Mouse (Mus musculus) CD4-positive, CD25-positive, alpha-beta regulatory T cell, adult 4 months (primary cell): ENCODE measurements at regions not wholly inside any gene's neighbourhood (a gene's known extent, or its start where the extent isn't known, plus 50 kb on each side); places are given as distances from the start of the nearest gene placed in this dataset.

Experiments
- ATAC-seq: one replicate; pipeline ENCODE4 v1.8.0; 2017

DNA sequence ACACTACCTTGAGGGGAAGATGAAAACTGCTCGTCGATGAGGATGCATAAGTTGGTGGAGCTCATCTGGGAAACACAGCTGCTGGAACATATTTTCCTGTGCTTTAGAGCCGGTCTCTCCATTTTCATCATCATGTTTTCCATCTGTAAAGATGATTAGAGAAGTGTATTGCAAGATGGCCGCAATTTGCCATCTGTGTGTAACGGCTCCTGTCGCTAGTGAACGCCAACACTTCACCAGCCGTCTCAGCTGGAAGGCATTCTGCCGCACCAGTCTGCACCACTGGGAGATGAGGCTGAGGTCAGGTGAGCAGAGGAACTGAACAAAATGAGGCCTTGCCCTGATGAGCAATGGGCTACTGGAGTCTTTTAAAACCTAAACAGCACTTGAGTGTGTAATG is 57.4 kb downstream of the Gm21962 start:
- no peak for ATAC-seq

GRCm38 (mm10) chr3:137729421-137729820 is 58.1 kb downstream of the Gm21962 start:
- no peak for ATAC-seq

GRCm38 (mm10) chr3:137737222-137737800 is 66.0 kb downstream of the Gm21962 start:
- ATAC-seq, result no peak

DNA sequence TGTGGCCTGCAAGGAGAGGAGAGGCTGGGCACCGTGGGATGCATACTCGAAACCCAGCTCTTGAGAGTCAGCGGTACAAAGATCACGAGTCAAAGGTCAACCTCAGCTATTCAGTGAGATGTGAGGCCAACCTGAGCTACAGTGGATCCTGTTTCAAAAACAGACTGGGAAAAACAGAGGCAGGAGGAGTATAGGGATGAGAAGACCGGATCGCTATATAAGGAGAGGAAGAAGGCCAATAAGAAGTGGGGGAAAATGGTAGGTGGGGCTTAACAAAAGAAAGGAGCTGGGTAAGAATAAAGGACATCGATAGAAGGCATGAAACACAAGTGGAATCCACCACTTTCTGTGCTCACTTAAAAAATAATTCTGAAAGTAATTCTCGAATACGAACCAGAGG is 70.2 kb downstream of the Gm21962 start:
- no peak for ATAC-seq

DNA sequence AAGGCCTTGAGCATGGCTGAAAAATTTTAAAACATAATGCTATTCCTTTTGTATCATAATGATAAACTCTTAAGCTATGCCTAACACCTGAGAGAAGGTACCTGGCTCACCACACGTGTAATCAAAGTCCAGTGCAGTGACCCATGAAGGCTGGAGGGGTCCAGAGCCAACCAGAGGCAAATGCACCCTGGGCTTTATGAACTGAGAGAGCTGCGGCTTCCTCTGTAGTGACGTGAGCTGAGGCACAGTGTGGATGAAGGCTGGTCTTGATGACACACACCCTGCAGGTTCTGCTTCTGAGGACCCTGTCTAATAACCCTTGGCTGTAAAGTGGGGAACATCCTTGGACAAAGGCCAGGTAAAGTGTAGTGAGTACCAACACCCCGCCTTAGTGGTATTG is 70.8 kb downstream of the Gm21962 start:
- ATAC-seq, result no peak

- ATAC-seq, result no peak
These were observed 80.5 kb downstream of the Gm21962 start for GRCm38 (mm10) chr3:137751732-137752260.

DNA sequence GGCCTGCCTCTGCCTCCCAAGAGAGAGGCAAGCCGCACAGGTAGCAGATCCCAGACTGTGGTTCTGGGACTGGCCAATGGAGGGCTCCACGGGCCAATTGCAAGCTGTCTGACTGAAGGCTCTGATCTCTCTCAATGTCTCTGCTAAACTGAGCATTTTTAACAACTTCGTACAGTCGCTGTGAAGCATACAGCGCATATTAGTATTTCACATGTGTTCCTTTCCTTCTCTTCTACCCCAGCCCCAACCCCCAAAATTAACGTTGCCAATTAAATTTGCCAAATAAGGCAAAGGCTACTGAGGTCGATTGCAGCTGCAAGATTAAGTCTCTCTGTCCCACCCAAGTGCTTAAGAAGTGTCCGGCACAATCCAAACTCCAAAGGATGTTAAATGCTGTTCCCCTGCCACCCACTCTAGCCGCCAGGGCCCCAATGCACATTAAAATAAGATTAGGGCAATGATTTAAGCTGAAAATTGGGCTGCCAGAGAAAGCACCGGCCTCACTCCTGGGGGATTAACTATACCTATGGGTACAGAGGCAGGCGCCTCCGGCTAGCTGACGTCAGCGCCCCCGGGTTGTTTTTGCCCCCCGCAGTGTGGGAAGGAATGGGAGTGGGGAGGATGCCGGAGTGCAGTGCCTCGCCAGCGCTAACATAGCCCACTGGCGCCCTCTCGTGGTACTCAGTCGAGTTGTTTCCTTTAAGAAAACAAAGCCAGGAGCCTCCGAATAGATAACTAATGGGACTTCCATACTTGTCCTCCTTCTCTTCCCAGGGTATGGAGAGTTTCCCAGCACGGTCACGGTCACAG is 81.3 kb downstream of the Gm21962 start:
- peak; percentile 75 for ATAC-seq

GRCm38 (mm10) chr3:137753257-137753654 is 81.9 kb downstream of the Gm21962 start:
- ATAC-seq, result no peak

- ATAC-seq, result no peak
These were observed 84.1 kb downstream of the Gm21962 start for GRCm38 (mm10) chr3:137755391-137755790.

GRCm38 (mm10) chr3:137762213-137762884 is 91.0 kb downstream of the Gm21962 start:
- no peak for ATAC-seq

- no peak for ATAC-seq
These were observed 92.1 kb downstream of the Gm21962 start for GRCm38 (mm10) chr3:137763406-137763805.

- no peak for ATAC-seq
These were observed 95.7 kb upstream of the H2afz start for GRCm38 (mm10) chr3:137768627-137769026.

DNA sequence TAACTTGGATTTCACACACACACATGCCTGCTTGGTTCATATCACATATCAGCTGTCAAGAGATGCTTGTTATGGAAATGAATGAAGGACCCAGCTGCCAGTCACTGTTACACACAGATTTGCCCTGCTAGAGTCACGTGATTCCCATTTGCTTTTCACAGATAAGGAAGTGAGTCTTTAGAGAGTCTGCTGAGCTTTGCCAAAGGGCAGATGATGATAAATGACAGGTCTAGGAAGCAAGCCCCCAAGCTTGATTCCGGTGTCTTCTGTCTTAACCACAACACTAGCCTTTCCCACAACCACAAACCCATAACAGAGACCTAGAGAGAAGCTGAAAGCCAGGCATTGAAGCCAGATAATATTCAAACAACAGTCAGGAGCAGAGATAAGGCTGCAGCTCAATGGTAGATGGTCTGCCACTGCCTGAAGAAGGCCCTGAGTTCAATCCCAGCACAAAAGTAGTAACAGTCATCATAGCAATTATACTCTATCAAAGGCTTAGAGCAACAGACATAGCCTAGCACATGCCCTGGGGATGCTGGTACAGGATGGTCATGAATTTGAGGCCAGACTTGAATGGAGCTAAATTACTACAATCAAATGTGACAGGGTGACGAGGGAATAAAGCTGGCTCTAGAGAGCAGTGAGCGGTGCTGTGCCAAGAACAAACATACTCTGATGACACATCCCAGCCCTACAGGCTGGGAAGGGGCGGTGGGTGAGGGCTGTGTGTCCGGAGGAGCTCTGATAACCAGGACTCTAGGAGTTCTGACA is 89.0 kb upstream of the H2afz start:
- ATAC-seq, result peak; percentile 48

DNA sequence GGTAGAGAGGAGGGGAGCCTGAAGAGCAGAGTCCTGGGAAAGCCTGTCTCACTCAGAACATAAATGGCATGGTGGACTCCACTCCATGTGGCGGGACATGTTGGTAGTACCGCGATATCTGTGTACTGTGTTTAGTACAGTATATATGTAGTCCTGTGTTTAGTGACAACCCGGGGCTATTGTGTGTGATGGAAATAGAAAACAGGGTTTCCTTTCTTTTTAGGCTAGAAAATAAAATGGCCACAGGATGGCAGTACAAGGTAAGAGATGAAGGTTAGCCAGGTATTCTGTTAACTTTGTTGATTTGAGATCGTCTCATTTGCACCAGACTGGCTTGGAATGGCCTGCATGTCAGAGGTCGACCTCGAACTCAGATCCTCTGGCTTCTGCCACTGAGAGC is 86.2 kb upstream of the H2afz start:
- ATAC-seq, result peak; percentile 90

DNA sequence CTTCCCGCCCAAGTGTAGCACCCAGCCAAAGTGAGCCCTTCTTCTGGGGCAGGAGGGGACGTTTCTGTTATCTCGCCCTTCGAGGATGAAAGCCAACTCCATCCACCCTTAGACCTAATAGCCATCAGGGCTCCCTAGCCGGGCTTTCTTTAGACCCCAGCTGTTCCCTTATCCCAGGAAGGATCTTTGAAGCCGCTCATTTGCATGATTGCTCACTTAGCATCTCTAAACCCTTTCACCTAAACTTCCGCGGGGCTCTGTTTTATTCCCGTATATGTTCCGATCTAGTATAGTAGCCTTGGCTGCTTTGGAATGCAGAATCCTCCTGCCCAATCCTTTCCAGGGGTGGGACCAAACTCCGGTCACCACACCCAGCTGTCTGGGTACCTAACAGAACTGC is 84.3 kb upstream of the H2afz start:
- no peak for ATAC-seq

DNA sequence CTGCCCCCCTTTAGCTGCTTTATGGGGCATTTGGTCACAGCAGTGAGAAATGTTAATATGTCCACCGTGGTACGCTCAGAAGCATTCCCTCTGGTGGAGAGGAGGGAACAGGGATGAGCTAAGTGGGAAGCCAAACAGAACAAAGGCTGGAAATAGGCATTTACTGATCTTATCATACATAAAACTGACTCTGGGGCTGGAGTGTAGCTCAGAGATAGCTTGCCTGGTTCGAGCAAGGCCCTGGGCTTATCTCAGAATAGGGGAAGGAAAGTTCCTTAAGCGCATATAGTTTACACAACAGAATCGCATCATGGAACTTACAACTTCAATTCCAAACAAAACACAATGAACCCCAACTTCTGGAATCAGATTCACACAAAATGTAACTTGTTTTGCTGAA is 81.5 kb upstream of the H2afz start:
- ATAC-seq, result no peak

GRCm38 (mm10) chr3:137783937-137784911 is 80.1 kb upstream of the H2afz start:
- peak; percentile 76 for ATAC-seq

GRCm38 (mm10) chr3:137785224-137785623 is 79.1 kb upstream of the H2afz start:
- no peak for ATAC-seq

- no peak for ATAC-seq
These were observed 78.4 kb upstream of the H2afz start for GRCm38 (mm10) chr3:137785871-137786270.

GRCm38 (mm10) chr3:137789671-137790070 is 74.6 kb upstream of the H2afz start:
- no peak for ATAC-seq

DNA sequence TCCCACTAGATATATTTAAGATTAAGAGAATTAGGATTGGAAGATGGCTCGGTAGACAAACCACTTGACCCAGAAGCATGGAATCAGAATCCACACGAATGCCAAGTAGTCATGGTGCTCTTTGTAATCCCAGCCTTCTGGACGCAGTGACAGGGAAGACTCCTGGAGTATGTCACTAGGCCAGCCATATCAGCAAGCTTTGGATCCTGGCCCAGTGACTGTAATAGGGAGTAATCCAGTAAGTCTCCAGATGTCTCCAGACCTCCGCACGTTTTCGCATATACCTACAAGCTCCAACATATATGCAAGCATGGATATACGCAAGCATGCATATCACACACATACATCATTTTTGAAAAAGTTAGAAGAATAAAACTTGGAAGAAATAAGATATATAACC is 73.9 kb upstream of the H2afz start:
- ATAC-seq, result no peak
